Mouse (Mus musculus): ENCODE data around the gene Slfn14. TPM values are rescaled to one million over a fixed set of nuclear protein-coding genes. Genes with fewer than 3 reads are reported as not detected.
"Not testable (repeated sequence)": the region's sequence is repeated elsewhere in the genome, so short reads cannot be mapped to it uniquely, and the experiment has no call there.

Slfn14 gene
- polyA plus RNA-seq (2012; ENCODE audit: insufficient read depth, insufficient read length, missing spikeins), result not detected in 2 replicates

DNA sequence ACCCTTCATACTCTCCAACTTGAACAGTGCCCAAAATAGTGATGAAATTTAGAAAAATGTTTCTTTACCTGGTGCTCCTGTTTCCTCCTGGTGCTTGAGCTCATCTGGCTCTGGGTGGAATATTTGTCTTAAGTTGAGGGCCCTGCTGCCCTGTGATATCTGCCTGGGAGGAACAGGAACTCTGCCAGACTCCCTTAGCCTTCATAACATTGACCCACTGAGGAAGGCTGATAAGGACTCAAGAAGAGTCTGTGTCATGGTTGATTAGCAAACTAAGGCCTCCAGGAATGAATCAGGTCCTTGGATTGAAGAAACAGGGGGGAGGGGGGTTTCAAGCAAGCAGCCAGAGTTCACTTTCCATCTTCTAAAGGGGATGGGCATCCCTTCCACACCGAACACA lies at the start of gene Slfn14:
Gene Slfn14 (minus strand): TSS at position 161 of the 400 bp plus-strand sequence.
- Histone ChIP-seq H3K4me1 (ENCODE audit: control insufficient read depth, insufficient read depth, insufficient read length, low read length) (no peaks in the 10 kb centered on the region), H3K4me3 (ENCODE audit: insufficient read depth, low read depth, low read length) (no peak within 1 kb of the TSS), H3K27ac (replicated peaks; ENCODE audit: low read depth, low read length) (no peak within 1 kb of the TSS)

DNA sequence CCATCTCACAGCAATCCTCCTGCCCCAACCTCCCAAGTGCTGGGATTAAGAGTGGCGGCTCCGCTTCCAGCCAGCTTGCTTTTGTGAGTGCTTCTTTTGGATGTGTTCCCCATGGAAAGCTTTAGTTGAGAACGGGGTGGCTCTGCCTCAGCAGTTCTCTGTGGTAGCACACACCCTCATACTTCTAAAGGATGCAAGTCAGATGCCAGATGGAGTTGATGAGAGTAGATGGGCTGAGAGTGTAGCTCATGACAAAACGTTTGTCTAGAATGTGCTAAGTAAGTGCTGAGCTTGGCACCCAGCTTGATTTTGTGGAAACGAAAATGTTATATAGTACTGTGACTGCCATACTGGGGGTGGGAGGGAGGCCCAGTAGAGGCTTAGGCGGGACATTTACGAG lies 49.3 kb upstream of the Slfn14 start:
- H3K4me1 ChIP-seq (ENCODE audit: control insufficient read depth, insufficient read depth, insufficient read length, low read length), result no peaks in the 10 kb centered on the region
- H3K4me3 ChIP-seq (ENCODE audit: insufficient read depth, low read depth, low read length), result no peak overlapping the region
- no peak overlapping the region for H3K27ac ChIP-seq (replicated peaks; ENCODE audit: low read depth, low read length)

DNA sequence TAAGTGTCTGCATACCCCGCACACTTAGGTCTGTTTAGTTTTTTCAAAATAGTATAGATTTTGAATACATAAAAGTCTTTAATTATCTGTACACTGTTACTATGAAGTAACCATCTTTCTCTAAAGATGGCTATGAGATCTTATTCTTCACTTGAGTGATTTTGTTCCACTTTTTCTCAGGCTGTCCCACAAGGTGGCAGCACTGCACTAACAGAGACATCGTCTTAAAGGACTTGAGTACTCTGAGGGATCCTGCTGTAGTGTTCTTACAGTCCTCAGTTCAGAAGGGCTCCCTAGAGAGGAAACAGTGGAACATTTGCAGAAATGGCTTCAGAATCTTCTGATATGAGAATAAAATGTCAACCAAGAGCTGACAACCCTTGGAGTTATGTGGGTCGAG lies 40.9 kb upstream of the Slfn14 start:
- no peaks in the 10 kb centered on the region for H3K4me1 ChIP-seq (ENCODE audit: control insufficient read depth, insufficient read depth, insufficient read length, low read length)
- no peak overlapping the region for H3K27ac ChIP-seq (replicated peaks; ENCODE audit: low read depth, low read length)
- H3K4me3 ChIP-seq (ENCODE audit: insufficient read depth, low read depth, low read length), result no peak overlapping the region

DNA sequence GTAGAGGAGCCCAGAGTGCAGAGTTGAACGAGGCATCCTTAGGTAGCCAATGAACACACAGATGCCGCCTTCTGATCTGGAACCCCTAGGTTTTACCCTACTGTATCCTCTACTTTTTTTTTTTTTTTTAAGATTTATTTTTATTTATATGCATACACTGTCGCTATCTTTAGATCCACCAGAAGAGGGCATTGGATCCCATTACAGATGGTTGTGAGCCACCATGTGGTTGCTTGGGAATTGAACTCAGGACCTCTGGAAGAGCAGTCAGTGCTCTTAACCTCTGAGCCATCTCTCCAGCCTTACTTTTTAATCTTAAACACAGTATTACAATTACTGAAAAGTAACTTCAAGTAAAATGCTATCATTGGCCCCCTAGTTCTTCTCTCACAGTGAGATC lies 40.2 kb upstream of the Slfn14 start:
- H3K4me1 ChIP-seq (ENCODE audit: control insufficient read depth, insufficient read depth, insufficient read length, low read length); H3K27ac ChIP-seq (replicated peaks; ENCODE audit: low read depth, low read length); H3K4me3 ChIP-seq (ENCODE audit: insufficient read depth, low read depth, low read length): not testable (repeated sequence)

DNA sequence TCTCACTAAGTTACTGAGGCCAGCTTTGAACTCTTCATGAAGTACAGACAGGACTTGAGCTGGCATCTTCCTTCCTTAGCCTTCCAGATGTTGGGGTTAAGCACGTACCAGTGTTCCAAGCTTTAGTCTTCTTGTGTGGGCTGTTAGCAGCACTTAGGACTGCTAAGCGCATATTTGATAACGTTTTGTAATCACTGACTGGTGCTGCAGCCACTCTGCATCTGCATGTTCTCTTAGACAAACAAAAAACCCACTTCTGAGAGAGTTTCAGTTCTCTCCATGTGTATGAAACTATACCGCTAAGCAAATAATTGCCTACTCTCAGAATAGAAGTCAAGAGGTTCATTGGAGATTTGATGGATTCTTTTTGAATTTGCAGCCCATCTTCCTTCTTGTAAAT lies 32.5 kb upstream of the Slfn14 start:
- no peaks in the 10 kb centered on the region for H3K4me1 ChIP-seq (ENCODE audit: control insufficient read depth, insufficient read depth, insufficient read length, low read length)
- no peak overlapping the region for H3K27ac ChIP-seq (replicated peaks; ENCODE audit: low read depth, low read length)
- no peak overlapping the region for H3K4me3 ChIP-seq (ENCODE audit: insufficient read depth, low read depth, low read length)

DNA sequence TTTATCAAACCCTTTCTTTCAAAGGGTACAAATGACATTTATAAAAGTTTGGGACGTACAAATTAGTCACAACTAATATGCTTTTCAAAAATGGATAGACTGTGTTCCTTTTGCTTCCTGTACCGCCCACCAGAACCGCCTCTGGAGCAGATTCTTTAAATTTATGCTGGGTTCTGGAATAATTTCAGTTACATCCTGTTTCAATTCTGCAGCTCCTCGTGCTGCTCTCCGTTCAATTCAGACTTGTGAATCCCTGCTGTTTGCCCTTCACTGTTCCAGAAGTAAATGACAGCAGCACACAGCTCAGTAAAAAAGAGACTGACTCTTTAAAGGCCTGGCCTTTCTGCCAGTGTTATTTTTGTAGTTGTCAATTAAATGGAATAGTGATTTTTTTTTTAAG lies 25.9 kb upstream of the Slfn14 start:
- Histone ChIP-seq H3K4me3 (ENCODE audit: insufficient read depth, low read depth, low read length) (no peak overlapping the region), H3K27ac (replicated peaks; ENCODE audit: low read depth, low read length) (no peak overlapping the region), H3K4me1 (ENCODE audit: control insufficient read depth, insufficient read depth, insufficient read length, low read length) (peaks cover 2% of the 10 kb centered on the region; the same call in 1 of the 2 replicates)

DNA sequence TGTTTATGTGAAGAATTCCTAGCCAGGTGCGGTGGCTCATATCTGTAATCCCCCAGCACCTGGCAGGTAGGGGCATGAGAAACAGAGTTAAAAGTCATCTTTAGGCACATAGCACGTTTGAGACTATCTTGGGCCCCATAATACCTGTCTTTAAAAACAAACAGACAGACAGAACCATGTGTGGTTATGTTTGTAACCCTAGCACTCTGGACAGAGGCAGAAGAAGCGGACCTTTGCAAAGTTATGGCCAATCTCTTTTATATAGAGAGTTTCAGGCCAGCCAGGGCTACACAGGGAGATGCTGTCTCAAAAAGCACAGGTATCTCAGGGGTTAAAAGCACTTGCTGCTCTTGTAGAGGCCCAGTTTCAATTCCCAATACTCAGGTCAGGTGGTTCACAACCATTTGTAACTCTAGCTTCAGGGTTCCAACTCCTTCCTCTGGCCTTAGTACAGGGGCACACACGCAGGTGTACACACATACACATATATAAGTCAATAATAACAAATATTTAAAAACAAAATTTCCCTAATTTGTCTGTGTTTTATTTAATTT lies 20.3 kb upstream of the Slfn14 start:
- H3K4me3 ChIP-seq (ENCODE audit: insufficient read depth, low read depth, low read length), result no peak overlapping the region

DNA sequence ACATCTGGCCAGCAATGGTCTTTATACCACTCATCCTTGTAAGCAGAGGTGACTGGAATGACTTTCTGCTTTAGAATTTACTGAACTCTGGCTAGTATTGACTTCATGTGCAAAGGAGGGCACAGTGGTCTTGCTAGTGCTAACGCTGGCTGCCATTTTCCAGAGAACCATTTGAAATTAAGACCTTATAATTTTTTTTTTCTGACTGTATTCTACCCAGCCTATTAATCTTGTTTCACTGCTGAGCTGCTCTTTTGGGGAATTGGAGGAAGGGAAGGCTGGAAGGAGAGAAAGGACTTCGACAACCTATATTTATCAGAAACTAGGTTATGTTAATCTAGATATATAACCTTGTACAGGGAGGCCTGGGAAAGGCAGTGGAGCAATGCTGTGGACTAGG lies 18.0 kb upstream of the Slfn14 start:
- H3K27ac ChIP-seq (replicated peaks; ENCODE audit: low read depth, low read length), result no peak overlapping the region
- peaks cover 6% of the 10 kb centered on the region; the same call in 1 of the 2 replicates for H3K4me1 ChIP-seq (ENCODE audit: control insufficient read depth, insufficient read depth, insufficient read length, low read length)
- H3K4me3 ChIP-seq (ENCODE audit: insufficient read depth, low read depth, low read length), result no peak overlapping the region

More for the DNA sequence above, 20.3 kb upstream of the Slfn14 start:
- H3K4me1 ChIP-seq (ENCODE audit: control insufficient read depth, insufficient read depth, insufficient read length, low read length), result peaks cover 6% of the 10 kb centered on the region; the same call in 1 of the 2 replicates
- H3K27ac ChIP-seq (replicated peaks; ENCODE audit: low read depth, low read length), result no peak overlapping the region

DNA sequence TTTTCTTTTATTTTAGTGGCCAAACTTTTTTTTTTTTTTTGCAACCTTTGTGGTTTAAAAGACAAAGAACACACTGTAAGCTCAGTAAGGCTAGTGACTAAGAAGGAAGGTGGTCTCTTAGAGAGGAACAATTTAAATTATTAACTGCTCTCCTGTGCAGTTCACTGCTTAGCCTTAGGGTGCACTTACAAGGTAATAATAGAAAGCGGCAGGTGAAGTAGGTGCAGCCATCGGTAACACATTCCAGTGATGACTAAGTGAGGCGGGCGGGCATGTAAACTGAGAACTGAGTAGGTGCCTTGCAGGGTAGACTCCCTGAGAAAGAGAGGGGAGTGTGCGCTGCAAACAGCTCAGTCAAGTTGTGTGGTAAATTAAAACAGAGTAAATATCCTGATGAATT lies 17.2 kb upstream of the Slfn14 start:
- H3K4me1 ChIP-seq (ENCODE audit: control insufficient read depth, insufficient read depth, insufficient read length, low read length), result peaks cover 6% of the 10 kb centered on the region; the same call in 1 of the 2 replicates
- no peak overlapping the region for H3K4me3 ChIP-seq (ENCODE audit: insufficient read depth, low read depth, low read length)
- H3K27ac ChIP-seq (replicated peaks; ENCODE audit: low read depth, low read length), result no peak overlapping the region

DNA sequence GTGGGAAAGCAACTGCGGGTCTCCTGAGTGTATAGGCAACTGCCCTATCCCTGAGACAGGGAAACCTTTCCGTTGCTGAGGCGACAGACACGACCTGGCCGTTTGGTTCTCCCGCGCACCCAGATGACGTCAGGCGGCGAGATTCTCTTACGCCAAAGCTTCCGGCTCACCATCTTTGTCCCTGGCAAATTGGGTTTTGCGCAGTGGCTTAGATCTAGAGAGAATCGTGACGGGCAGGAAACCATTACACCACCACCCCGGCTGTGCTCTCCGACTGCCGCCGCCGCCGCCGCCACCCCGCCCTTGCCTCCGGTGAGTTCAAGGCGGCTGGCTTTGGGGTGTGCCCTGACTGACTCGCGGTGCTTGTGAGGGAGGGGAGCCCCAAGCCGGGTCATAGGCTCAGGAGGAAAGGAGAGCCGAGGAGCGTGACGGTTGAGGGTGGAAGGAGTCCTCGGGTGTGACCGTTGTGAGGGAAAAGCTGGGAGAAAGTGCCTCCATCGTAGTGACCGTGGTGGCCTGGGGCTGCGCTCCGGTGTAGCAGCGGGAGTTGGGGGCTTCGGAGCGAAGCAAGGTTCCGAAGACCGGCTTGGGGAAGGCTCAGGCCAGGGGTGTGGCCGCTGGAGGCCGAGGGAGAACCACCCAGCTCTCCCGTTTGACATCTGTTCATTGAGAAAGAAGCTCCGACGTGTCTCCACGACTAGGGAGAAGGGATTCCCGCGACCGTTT lies 16.2 kb upstream of the Slfn14 start, which contains the start of gene Pex12:
Gene Pex12 (minus strand): TSS at position 61 of the 726 bp plus-strand sequence.
- Histone ChIP-seq H3K4me3 (ENCODE audit: insufficient read depth, low read depth, low read length) (peak within 1 kb of the TSS; percentile 94), H3K4me1 (ENCODE audit: control insufficient read depth, insufficient read depth, insufficient read length, low read length) (peaks cover 6% of the 10 kb centered on the region; the same call in 1 of the 2 replicates), H3K27ac (replicated peaks; ENCODE audit: low read depth, low read length) (peak within 1 kb of the TSS; percentile 96)

DNA sequence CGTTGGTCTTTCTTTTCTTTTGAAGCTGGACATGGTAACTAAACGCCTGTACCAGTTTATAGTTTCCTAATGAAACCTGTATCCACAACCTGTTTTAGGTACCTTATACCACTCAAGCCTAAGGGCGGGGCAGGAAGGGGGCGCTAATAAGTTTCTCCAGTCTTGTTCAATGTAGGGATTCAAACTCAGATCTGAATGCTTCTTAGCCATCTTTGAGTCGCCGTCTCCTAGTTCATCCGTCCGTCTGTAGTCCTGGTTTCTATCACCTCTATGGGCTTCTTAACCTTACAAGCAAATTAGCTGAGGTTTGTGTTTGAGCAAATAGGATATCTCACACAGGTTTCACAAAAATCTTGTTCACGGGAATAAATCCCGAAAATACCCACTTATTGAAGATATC lies 15.6 kb upstream of the Slfn14 start:
- Histone ChIP-seq H3K4me3 (ENCODE audit: insufficient read depth, low read depth, low read length) (peak overlapping the region; percentile 94), H3K27ac (replicated peaks; ENCODE audit: low read depth, low read length) (peak overlapping the region; percentile 28), H3K4me1 (ENCODE audit: control insufficient read depth, insufficient read depth, insufficient read length, low read length) (peaks cover 6% of the 10 kb centered on the region; the same call in 1 of the 2 replicates)

DNA sequence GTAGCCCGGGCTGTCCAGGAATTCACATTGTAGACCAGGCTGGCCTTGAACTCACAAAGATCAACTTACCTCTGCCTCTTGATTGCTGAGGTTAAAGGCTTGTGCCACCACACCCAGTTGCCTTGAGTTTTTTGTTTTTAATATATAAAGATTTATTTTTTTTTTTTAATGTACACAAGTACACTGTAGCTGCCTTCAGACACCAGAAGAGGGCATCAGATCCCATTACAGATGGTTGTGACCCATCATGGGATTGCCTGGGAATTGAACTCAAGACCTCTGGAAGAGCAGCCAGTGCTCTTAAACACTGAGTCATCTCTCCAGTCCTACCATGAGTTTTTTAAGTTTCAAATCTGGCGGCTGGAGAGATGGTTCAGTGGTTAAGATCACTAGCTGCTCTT lies 14.9 kb upstream of the Slfn14 start:
- Histone ChIP-seq H3K4me1 (ENCODE audit: control insufficient read depth, insufficient read depth, insufficient read length, low read length) (peaks cover 6% of the 10 kb centered on the region; the same call in 1 of the 2 replicates), H3K27ac (replicated peaks; ENCODE audit: low read depth, low read length) (no peak overlapping the region), H3K4me3 (ENCODE audit: insufficient read depth, low read depth, low read length) (no peak overlapping the region)

DNA sequence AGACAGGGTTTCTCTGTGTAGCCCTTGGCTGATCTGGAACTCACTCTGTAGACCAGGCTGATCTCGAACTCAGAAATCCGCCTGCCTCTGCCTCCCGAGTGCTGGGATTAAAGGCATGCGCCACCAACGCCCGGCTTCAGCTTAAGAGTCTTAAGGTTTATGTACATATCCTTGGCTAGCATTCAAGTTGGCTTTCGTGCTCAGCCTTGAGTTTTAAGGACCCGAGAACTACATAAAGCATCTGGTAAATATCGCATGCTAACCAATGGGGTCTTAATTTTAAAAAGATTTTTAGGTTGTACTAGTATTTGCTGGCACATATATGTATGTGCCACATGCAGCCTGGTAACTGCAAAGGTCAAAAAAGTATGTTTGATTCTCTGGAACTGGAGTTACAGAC lies 13.2 kb upstream of the Slfn14 start:
- no peak overlapping the region for H3K4me3 ChIP-seq (ENCODE audit: insufficient read depth, low read depth, low read length)
- peaks cover 5% of the 10 kb centered on the region; the same call in 1 of the 2 replicates for H3K4me1 ChIP-seq (ENCODE audit: control insufficient read depth, insufficient read depth, insufficient read length, low read length)
- no peak overlapping the region for H3K27ac ChIP-seq (replicated peaks; ENCODE audit: low read depth, low read length)

DNA sequence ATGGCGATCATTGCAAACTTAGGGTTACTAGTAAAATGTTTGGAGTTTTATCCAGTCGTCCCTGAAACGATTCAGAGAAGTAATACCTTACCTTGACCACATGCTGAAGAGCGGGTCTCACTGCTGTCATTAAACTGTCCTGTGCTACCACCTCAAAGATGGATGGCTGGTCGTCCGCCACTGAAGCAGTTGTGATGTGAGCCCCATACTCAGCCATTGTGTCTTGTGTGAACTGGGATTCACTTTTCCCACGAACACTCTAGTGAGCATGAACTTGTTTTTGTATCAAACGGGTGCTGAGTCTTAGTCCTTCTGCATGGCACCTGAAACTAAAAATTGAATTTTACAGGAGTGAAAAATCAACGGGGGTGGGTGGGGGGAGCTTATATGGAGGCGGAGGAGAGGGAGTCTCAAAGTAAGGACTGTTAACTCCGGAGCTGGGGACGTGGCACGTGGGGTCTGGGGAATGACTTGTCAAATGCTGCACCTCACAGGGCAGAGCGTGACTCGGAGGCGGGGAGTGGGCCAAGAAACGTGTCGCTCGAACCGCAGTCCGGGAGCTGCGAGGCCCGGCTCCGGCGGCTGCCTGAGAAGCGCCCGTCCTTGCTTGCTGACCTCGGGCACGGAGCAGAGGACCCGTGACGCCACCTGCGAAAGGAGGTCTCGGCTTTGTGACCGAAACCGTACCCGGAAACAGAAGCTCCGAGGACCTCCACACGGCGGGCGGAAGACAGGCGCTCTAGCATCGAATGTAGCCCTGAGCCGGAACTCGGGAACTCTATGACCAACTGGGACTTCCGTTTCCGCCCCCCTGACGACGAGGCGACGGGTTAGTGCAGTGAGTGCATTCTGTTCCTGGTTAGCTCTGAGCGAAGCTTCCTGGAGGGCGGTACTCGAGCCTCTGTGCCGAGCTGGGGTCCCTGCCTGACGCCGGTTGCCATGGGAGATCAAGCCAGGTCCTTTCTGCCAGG lies 12.0 kb upstream of the Slfn14 start, which contains the start of gene Ap2b1:
Gene Ap2b1 (plus strand): TSS at position 800 of the 971 bp plus-strand sequence.
- no peaks in the 10 kb centered on the region for H3K4me1 ChIP-seq (ENCODE audit: control insufficient read depth, insufficient read depth, insufficient read length, low read length)
- H3K27ac ChIP-seq (replicated peaks; ENCODE audit: low read depth, low read length), result peak within 1 kb of the TSS; percentile 90
- H3K4me3 ChIP-seq (ENCODE audit: insufficient read depth, low read depth, low read length), result peak within 1 kb of the TSS; percentile 80

DNA sequence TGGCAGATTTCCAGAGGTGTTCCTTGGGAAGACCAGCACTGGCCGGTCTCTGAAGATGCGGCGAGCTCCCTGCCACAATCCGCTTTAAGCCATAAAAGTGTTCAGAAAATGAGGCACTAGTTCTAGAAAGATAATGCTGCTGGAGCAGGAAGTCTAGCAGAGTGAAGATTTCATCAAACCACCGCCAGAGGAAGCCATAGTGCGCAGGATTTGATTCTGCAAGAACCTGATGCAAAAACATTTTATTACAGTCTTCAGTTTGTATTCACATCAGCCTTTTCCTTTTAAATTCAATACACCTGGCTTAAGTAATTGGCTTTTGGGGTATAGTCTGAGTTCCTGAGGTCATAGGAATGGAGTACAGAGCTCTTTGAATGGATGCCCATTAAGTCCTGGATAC lies 11.3 kb upstream of the Slfn14 start:
- Histone ChIP-seq H3K4me3 (ENCODE audit: insufficient read depth, low read depth, low read length) (no peak overlapping the region), H3K4me1 (ENCODE audit: control insufficient read depth, insufficient read depth, insufficient read length, low read length) (no peaks in the 10 kb centered on the region; the same call in 1 of the 2 replicates), H3K27ac (replicated peaks; ENCODE audit: low read depth, low read length) (no peak overlapping the region)

Data from brown adipose tissue, adult 24 weeks (tissue).